Mouse (Mus musculus) layer of hippocampus, adult 2 months (tissue): ENCODE results near the gene Dock8. TPM values are rescaled to one million over a fixed set of nuclear protein-coding genes. Genes with fewer than 3 reads are reported as not detected.

Source experiments
- DNase-seq, 2 experiments: peaks; one replicate each; pipeline ENCODE4 v3.0.0; 2022; ENCODE audit warnings: low spot score in 2 of 2
- H3K27ac ChIP-seq: fragments of 200-600 bp; 2 replicates; pipeline ENCODE4 v1.8.1; 2022
- H3K4me3 ChIP-seq: fragments of 200-600 bp; 2 replicates; pipeline ENCODE4 v1.8.1; 2022; ENCODE audit warnings: mild to moderate bottlenecking
- CTCF ChIP-seq: fragments of 200-600 bp; conservative IDR thresholded peaks from 2 replicates; pipeline ENCODE4 v1.8.1; 2022; ENCODE audit warnings: antibody characterized with exemption, mild to moderate bottlenecking, moderate library complexity
- total RNA-seq, 2 experiments: library from RNA; stranded (reverse); gene quantifications; 2 replicates each; pipeline ENCODE4 v1.2.3; 2021

Gene Dock8
- total RNA-seq, 2 experiments from 2014 or later: 3.0 to 4.5 TPM

- Histone ChIP-seq H3K27ac (no peak overlapping the region), H3K4me3 (no peak overlapping the region)
- no peak for TF ChIP-seq CTCF
- no peak for DNase-seq
Measured at GRCm38 (mm10) chr19:25056224-25056623, 56.9 kb downstream of the Dock8 start.

GRCm38 (mm10) chr19:25057826-25058225 is 58.5 kb downstream of the Dock8 start:
- TF ChIP-seq CTCF: no peak
- DNase-seq: no peak
- Histone ChIP-seq H3K27ac (no peak overlapping the region), H3K4me3 (no peak overlapping the region)

GRCm38 (mm10) chr19:25059847-25060364 is 60.6 kb downstream of the Dock8 start:
- Histone ChIP-seq H3K4me3 (no peak overlapping the region), H3K27ac (no peak overlapping the region)
- no peak for DNase-seq
- TF ChIP-seq CTCF: no peak

GRCm38 (mm10) chr19:25060375-25060774 is 61.0 kb downstream of the Dock8 start:
- H3K27ac ChIP-seq: no peak overlapping the region
- H3K4me3 ChIP-seq: peak overlapping the region; percentile 22; the same call in 1 of the 2 replicates
- no peak for TF ChIP-seq CTCF
- no peak for DNase-seq

- Histone ChIP-seq H3K4me3 (no peak overlapping the region), H3K27ac (no peak overlapping the region)
- no peak for DNase-seq
- TF ChIP-seq CTCF: no peak
Measured at GRCm38 (mm10) chr19:25062188-25062856, 63.0 kb downstream of the Dock8 start.

- no peak overlapping the region for H3K27ac ChIP-seq
- DNase-seq: no peak
- no peak for TF ChIP-seq CTCF
- H3K4me3 ChIP-seq: no peak overlapping the region
Measured at GRCm38 (mm10) chr19:25062857-25063240, 63.5 kb downstream of the Dock8 start.

GRCm38 (mm10) chr19:25066229-25066628 is 66.9 kb downstream of the Dock8 start:
- no peak overlapping the region for H3K4me3 ChIP-seq
- DNase-seq: peak in 1 of 2 experiments; percentile 12
- TF ChIP-seq CTCF: no peak
- H3K27ac ChIP-seq: no peak overlapping the region

GRCm38 (mm10) chr19:25068518-25068917 is 69.2 kb downstream of the Dock8 start:
- Histone ChIP-seq H3K27ac (no peak overlapping the region), H3K4me3 (no peak overlapping the region)
- no peak for DNase-seq
- TF ChIP-seq CTCF: no peak

- Histone ChIP-seq H3K4me3 (no peak overlapping the region), H3K27ac (no peak overlapping the region)
- no peak for DNase-seq
- no peak for TF ChIP-seq CTCF
Measured at GRCm38 (mm10) chr19:25072521-25072920, 73.2 kb downstream of the Dock8 start.

GRCm38 (mm10) chr19:25074741-25075140 is 75.4 kb downstream of the Dock8 start:
- Histone ChIP-seq H3K4me3 (no peak overlapping the region), H3K27ac (no peak overlapping the region)
- no peak for TF ChIP-seq CTCF
- no peak for DNase-seq

- no peak for TF ChIP-seq CTCF
- no peak for DNase-seq
- Histone ChIP-seq H3K27ac (no peak overlapping the region), H3K4me3 (no peak overlapping the region)
Measured at GRCm38 (mm10) chr19:25077636-25078035, 78.3 kb downstream of the Dock8 start.

- no peak for DNase-seq
- no peak for TF ChIP-seq CTCF
- H3K4me3 ChIP-seq: no peak overlapping the region
- no peak overlapping the region for H3K27ac ChIP-seq
Measured at GRCm38 (mm10) chr19:25078130-25078529, 78.8 kb downstream of the Dock8 start.

- Histone ChIP-seq H3K4me3 (no peak overlapping the region), H3K27ac (no peak overlapping the region)
- no peak for TF ChIP-seq CTCF
- DNase-seq: no peak
Measured at GRCm38 (mm10) chr19:25080166-25080565, 80.8 kb downstream of the Dock8 start.

- no peak overlapping the region for H3K4me3 ChIP-seq
- no peak for DNase-seq
- no peak overlapping the region for H3K27ac ChIP-seq
- TF ChIP-seq CTCF: no peak
Measured at GRCm38 (mm10) chr19:25082839-25083238, 83.5 kb downstream of the Dock8 start.

GRCm38 (mm10) chr19:25087181-25087580 is 87.8 kb downstream of the Dock8 start:
- no peak for DNase-seq
- no peak overlapping the region for H3K27ac ChIP-seq
- no peak for TF ChIP-seq CTCF
- no peak overlapping the region for H3K4me3 ChIP-seq
